Comparison of ENCODE assay signal across 8 mouse cellular contexts in the genomic region with DNA sequence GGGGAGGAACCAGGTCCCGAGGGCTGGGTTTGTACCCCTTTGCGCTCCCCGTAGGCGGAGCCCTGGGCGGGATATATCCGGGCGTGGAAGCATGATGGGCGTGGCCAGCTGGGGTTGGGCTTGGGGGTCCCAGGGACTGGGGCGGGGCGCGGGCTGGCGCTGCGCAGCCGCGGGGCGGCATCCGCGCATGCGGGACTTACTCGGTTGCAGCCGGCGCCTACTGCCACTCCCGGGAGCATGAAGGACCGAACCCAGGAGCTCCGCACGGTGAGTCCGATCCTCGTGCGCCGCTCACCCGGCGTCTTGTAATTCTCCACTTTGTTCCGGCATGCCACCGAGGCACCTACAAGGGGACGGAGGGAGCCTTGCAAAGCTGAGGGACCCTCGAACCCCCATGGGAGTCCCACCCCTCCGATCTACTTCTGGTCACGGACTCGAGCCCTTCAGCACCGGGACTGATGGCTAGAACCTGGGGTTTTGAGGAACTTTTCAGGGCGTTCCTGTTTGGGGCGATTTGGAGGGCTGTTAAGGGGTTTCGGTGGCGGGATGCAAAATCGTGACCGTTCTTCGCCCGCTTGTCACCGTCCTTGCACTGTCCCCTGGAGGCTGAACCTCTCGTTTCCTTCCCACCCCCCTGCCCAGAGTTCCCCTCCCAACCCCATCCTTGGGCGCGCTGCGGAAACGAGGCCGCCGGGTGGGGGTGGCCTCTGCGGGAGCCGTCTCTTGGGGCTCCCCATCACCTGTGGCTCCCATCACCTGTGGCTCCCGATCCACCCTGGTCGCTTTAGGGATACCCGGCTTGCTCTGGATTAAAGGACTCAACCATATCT. TPM values are rescaled to one million over a fixed set of nuclear protein-coding genes. Genes with fewer than 3 reads are reported as not detected.
DNase-seq lines count a peak whose midpoint lies in the region; ATAC-seq and TF ChIP-seq lines count a peak whose summit lies in the region.

A gene (plus strand): TSS at position 139 of the 830 bp plus-strand sequence.

- peak; percentile 74 to 80 for DNase-seq in CD8-positive naive resting alpha-beta T cell, adult 2 months (ENCODE audit: low read depth in 2 of 2, low spot score in 2 of 2)
- peak; percentile 87 for DNase-seq in brain, adult 2 months (ENCODE audit: low read depth, low spot score)
- peak; percentile 96 for DNase-seq in forebrain, embryonic 11.5 days (ENCODE audit: low spot score)
- peak; percentile 94 for DNase-seq in kidney, postnatal 14 days

- peak within 1 kb of the TSS; percentile 73 for H3K4me3 ChIP-seq in forebrain, embryonic 11.5 days (ENCODE audit: low read depth, low read length)
- peak within 1 kb of the TSS; percentile 76 for H3K4me3 ChIP-seq in heart, embryonic 15.5 days
- H3K4me3 ChIP-seq in liver, embryonic 15.5 days (replicated peaks) = peak within 1 kb of the TSS; percentile 58
- peak within 1 kb of the TSS; percentile 68 for H3K4me3 ChIP-seq in neural tube, embryonic 13.5 days
- H3K4me3 ChIP-seq in testis, adult 2 months (ENCODE audit: control insufficient read depth, low read depth, low read length) = peak within 1 kb of the TSS; percentile 88

- TF ChIP-seq CTCF in testis, adult 2 months (IDR thresholded peaks at IDR 0.05; ENCODE audit: control insufficient read depth, insufficient read depth, insufficient replicate concordance, low read depth, low read length) = no peak

- H3K27me3 ChIP-seq in forebrain, embryonic 11.5 days (ENCODE audit: control insufficient read depth, insufficient read depth, low read length) = no peaks in the 10 kb centered on the region
- H3K27me3 ChIP-seq in heart, embryonic 15.5 days = no peaks in the 10 kb centered on the region
- peaks cover 48% of the 10 kb centered on the region for H3K27me3 ChIP-seq in liver, embryonic 15.5 days
- H3K27me3 ChIP-seq in neural tube, embryonic 13.5 days = no peaks in the 10 kb centered on the region
- no peaks in the 10 kb centered on the region; the same call in 1 of the 2 replicates for H3K27me3 ChIP-seq in testis, adult 2 months (ENCODE audit: control insufficient read depth, insufficient read depth, low read length)

- H3K36me3 ChIP-seq in forebrain, embryonic 11.5 days (ENCODE audit: control insufficient read depth, insufficient read depth, low read length) = no peaks in the 10 kb centered on the region
- no peaks in the 10 kb centered on the region for H3K36me3 ChIP-seq in heart, embryonic 15.5 days
- no peaks in the 10 kb centered on the region for H3K36me3 ChIP-seq in liver, embryonic 15.5 days (replicated peaks)
- no peaks in the 10 kb centered on the region for H3K36me3 ChIP-seq in neural tube, embryonic 13.5 days
- H3K36me3 ChIP-seq in testis, adult 2 months (ENCODE audit: control insufficient read depth, insufficient read depth, low read length) = no peaks in the 10 kb centered on the region

- peak; percentile 93 for ATAC-seq in forebrain, embryonic 11.5 days (replicated peaks; ENCODE audit: low FRiP score)
- ATAC-seq in heart, embryonic 15.5 days (replicated peaks; ENCODE audit: insufficient number of reproducible peaks, insufficient read depth, low FRiP score, low read depth) = peak; percentile 87
- peak; percentile 75 for ATAC-seq in liver, embryonic 15.5 days (ENCODE audit: insufficient read depth)
- ATAC-seq in neural tube, embryonic 13.5 days (ENCODE audit: low read depth) = peak; percentile 87

- H3K4me1 ChIP-seq in forebrain, embryonic 11.5 days (replicated peaks; ENCODE audit: control insufficient read depth, insufficient read depth, low read length) = peaks cover 9% of the 10 kb centered on the region; the same call in 1 of the 2 replicates
- H3K4me1 ChIP-seq in heart, embryonic 15.5 days (replicated peaks) = peaks cover 54% of the 10 kb centered on the region
- H3K4me1 ChIP-seq in liver, embryonic 15.5 days (replicated peaks) = peaks cover 34% of the 10 kb centered on the region
- H3K4me1 ChIP-seq in neural tube, embryonic 13.5 days (replicated peaks) = peaks cover 31% of the 10 kb centered on the region
- peaks cover 16% of the 10 kb centered on the region for H3K4me1 ChIP-seq in testis, adult 2 months (ENCODE audit: control insufficient read depth, insufficient read depth, low read length)

- TF ChIP-seq POLR2A in testis, adult 2 months (IDR thresholded peaks at IDR 0.05; ENCODE audit: control insufficient read depth, low read depth, low read length) = peak; percentile 45

- peak within 1 kb of the TSS; percentile 98 for H3K4me2 ChIP-seq in forebrain, embryonic 11.5 days (ENCODE audit: low read depth, low read length, severe bottlenecking)
- peak within 1 kb of the TSS; percentile 88 for H3K4me2 ChIP-seq in heart, embryonic 15.5 days
- H3K4me2 ChIP-seq in liver, embryonic 15.5 days = peak within 1 kb of the TSS; percentile 77
- peak within 1 kb of the TSS; percentile 73 for H3K4me2 ChIP-seq in neural tube, embryonic 13.5 days

- under 1% methylated on average over 61 of the region's 61 CpGs for WGBS in forebrain, embryonic 11.5 days
- under 1% methylated on average over 60 of the region's 61 CpGs for WGBS in heart, embryonic 15.5 days
- under 1% methylated on average over 61 of the region's 61 CpGs for WGBS in liver, embryonic 15.5 days (ENCODE audit: insufficient replicate concordance)
- under 1% methylated on average over 61 of the region's 61 CpGs for WGBS in neural tube, embryonic 13.5 days

- no peaks in the 10 kb centered on the region for H3K9me3 ChIP-seq in forebrain, embryonic 11.5 days (ENCODE audit: control insufficient read depth, low read length)
- H3K9me3 ChIP-seq in heart, embryonic 15.5 days (replicated peaks) = no peaks in the 10 kb centered on the region
- no peaks in the 10 kb centered on the region for H3K9me3 ChIP-seq in liver, embryonic 15.5 days (replicated peaks)
- H3K9me3 ChIP-seq in neural tube, embryonic 13.5 days = no peaks in the 10 kb centered on the region

- H3K9ac ChIP-seq in forebrain, embryonic 11.5 days (ENCODE audit: low read length) = peak within 1 kb of the TSS; percentile 75
- peak within 1 kb of the TSS; percentile 77 for H3K9ac ChIP-seq in heart, embryonic 15.5 days
- H3K9ac ChIP-seq in liver, embryonic 15.5 days = peak within 1 kb of the TSS; percentile 43; the same call in 1 of the 2 replicates
- peak within 1 kb of the TSS; percentile 87 for H3K9ac ChIP-seq in neural tube, embryonic 13.5 days

- no peak within 1 kb of the TSS for H3K27ac ChIP-seq in forebrain, embryonic 11.5 days (ENCODE audit: low read depth, low read length)
- peak within 1 kb of the TSS; percentile 86 for H3K27ac ChIP-seq in heart, embryonic 15.5 days
- H3K27ac ChIP-seq in liver, embryonic 15.5 days (replicated peaks) = no peak within 1 kb of the TSS
- peak within 1 kb of the TSS; percentile 42; the same call in 1 of the 2 replicates for H3K27ac ChIP-seq in neural tube, embryonic 13.5 days (replicated peaks)
- peak within 1 kb of the TSS; percentile 51 for H3K27ac ChIP-seq in testis, adult 2 months (ENCODE audit: control insufficient read depth, insufficient read depth, low read depth, low read length)

RNA-seq across cellular contexts. Expression of the gene that starts here (rescaled TPM):
- polyA plus RNA-seq in forebrain, embryonic 11.5 days (2014; fragmentation: Nextera tagmentation; extraction: Ambion mirVana) = 11.2 and 14.9 TPM in 2 replicates
- polyA plus RNA-seq in heart, embryonic 15.5 days (2015; fragmentation: Nextera tagmentation; extraction: Ambion mirVana) = 6.2 and 10.2 TPM in 2 replicates
- polyA plus RNA-seq in liver, embryonic 15.5 days (2015; fragmentation: Nextera tagmentation; extraction: Ambion mirVana) = 1.1 and 1.3 TPM in 2 replicates
- 76.8 and 90.9 TPM in 2 replicates for polyA plus RNA-seq in neural tube, embryonic 13.5 days (2015; fragmentation: Nextera tagmentation; extraction: Ambion mirVana)
- polyA plus RNA-seq in testis, adult 2 months (2012; rRNA removed) = 6.8 and 7.6 TPM in 2 replicates

Comparison
In these comparisons a context has a peak if more than half of its experiments do, and no peak if none do; other contexts are left out.
1. H3K27ac ChIP-seq: peak in heart, embryonic 15.5 days (single experiment), neural tube, embryonic 13.5 days (single experiment) and testis, adult 2 months (single experiment); none in forebrain, embryonic 11.5 days (single experiment) and liver, embryonic 15.5 days (single experiment).
2. Peak in every context shown above with its lines, with median percentiles within 50 percentile points of each other: DNase-seq, ATAC-seq, H3K4me2 ChIP-seq, H3K4me3 ChIP-seq and H3K9ac ChIP-seq.